Mouse (Mus musculus) kidney, embryonic 15.5 days (tissue): Measurements from ENCODE around the gene Bcl2l12. TPM values are rescaled to one million over a fixed set of nuclear protein-coding genes. Genes with fewer than 3 reads are reported as not detected.

Source experiments
- ATAC-seq: fragments of 200-750 bp; cut with Nextera tagmentation; replicated peaks from 2 replicates; pipeline ENCODE4 v1.8.0; 2017; ENCODE audit warnings: moderate TSS enrichment; ENCODE audit not compliant: low FRiP score
- H3K27ac ChIP-seq: fragments of 300-500 bp; sonication (generic); 2 replicates; pipeline ENCODE4 v1.5.1; 2015; ENCODE audit warnings: mild to moderate bottlenecking, inconsistent platforms
- H3K27me3 ChIP-seq: fragments of 300-500 bp; sonication (generic); 2 replicates; pipeline ENCODE4 v1.6.1; 2015; ENCODE audit warnings: inconsistent platforms
- H3K36me3 ChIP-seq: fragments of 300-500 bp; sonication (generic); 2 replicates; pipeline ENCODE4 v1.6.1; 2015; ENCODE audit warnings: inconsistent platforms
- H3K4me1 ChIP-seq: fragments of 300-500 bp; sonication (generic); 2 replicates; pipeline ENCODE4 v1.6.1; 2015; ENCODE audit warnings: inconsistent platforms
- H3K4me2 ChIP-seq: fragments of 300-500 bp; sonication (generic); 2 replicates; pipeline ENCODE4 v1.6.1; 2015; ENCODE audit warnings: moderate library complexity, mild to moderate bottlenecking, inconsistent platforms
- H3K4me3 ChIP-seq: fragments of 300-500 bp; sonication (generic); replicated peaks from 2 replicates; pipeline ENCODE4 v1.5.1; 2015; ENCODE audit warnings: mild to moderate bottlenecking, inconsistent platforms
- H3K9ac ChIP-seq: fragments of 300-500 bp; sonication (generic); 2 replicates; pipeline ENCODE4 v1.6.1; 2015; ENCODE audit warnings: mild to moderate bottlenecking, inconsistent platforms
- H3K9me3 ChIP-seq: fragments of 300-500 bp; sonication (generic); replicated peaks from 2 replicates; pipeline ENCODE4 v1.6.1; 2016; ENCODE audit warnings: inconsistent platforms
- WGBS: fragments of 180-500 bp; shearing (Covaris S2); methylation state at CpG from one replicate; pipeline ENCODE4 v1.1.7; 2015; ENCODE audit warnings: mixed read lengths; 5-methylcytosine and 5-hydroxymethylcytosine counted together
- microRNA-seq: library from miRNA; unstranded; fragments of <30 nt; microRNA quantifications from one replicate; pipeline ENCODE4, GENCODE M21; 2016
- polyA plus RNA-seq: library from polyadenylated mRNA; unstranded; fragments of >200 nt; fragmentation: Nextera tagmentation; extraction: Ambion mirVana; gene quantifications from 2 replicates; pipeline ENCODE4 v1.2.1, GENCODE M21; 2015

Gene Bcl2l12
- polyA plus RNA-seq, 1 experiment from 2014 or later: 66.5 TPM

- Histone ChIP-seq H3K27ac (peak overlapping the region; percentile 87), H3K4me1 (peaks cover 22% of the 10 kb centered on the region), H3K36me3 (no peaks in the 10 kb centered on the region), H3K4me3 (peak overlapping the region; percentile 54), H3K4me2 (peak overlapping the region; percentile 93), H3K9ac (peak overlapping the region; percentile 57), H3K27me3 (peaks cover 34% of the 10 kb centered on the region), H3K9me3 (no peaks in the 10 kb centered on the region)
- WGBS: 7% methylated on average over 24 of the region's 24 CpGs
- ATAC-seq: peak; percentile 91
These were observed 45.8 kb downstream of the Bcl2l12 start for GRCm38 (mm10) chr7:44952611-44953306.

- H3K27me3 ChIP-seq: peaks cover 34% of the 10 kb centered on the region
- under 1% methylated on average over 10 of the region's 10 CpGs for WGBS
- peak overlapping the region; percentile 93 for H3K4me2 ChIP-seq
- H3K4me1 ChIP-seq: peaks cover 17% of the 10 kb centered on the region
- H3K9me3 ChIP-seq: no peaks in the 10 kb centered on the region
- ATAC-seq: peak; percentile 89
- peak overlapping the region; percentile 57 for H3K9ac ChIP-seq
- H3K36me3 ChIP-seq: no peaks in the 10 kb centered on the region
- peak overlapping the region; percentile 54 for H3K4me3 ChIP-seq
- peak overlapping the region; percentile 87 for H3K27ac ChIP-seq
These were observed 46.6 kb downstream of the Bcl2l12 start for GRCm38 (mm10) chr7:44951960-44952359.

- H3K27ac ChIP-seq: no peak overlapping the region
- no peak overlapping the region for H3K4me2 ChIP-seq
- H3K4me1 ChIP-seq: peaks cover 17% of the 10 kb centered on the region
- H3K4me3 ChIP-seq: no peak overlapping the region
- H3K36me3 ChIP-seq: no peaks in the 10 kb centered on the region
- WGBS: 65% methylated on average over 6 of the region's 6 CpGs
- ATAC-seq: no peak
- H3K9ac ChIP-seq: no peak overlapping the region
- no peaks in the 10 kb centered on the region for H3K9me3 ChIP-seq
- peaks cover 34% of the 10 kb centered on the region for H3K27me3 ChIP-seq
These were observed 48.6 kb downstream of the Bcl2l12 start for GRCm38 (mm10) chr7:44949922-44950321.

- Histone ChIP-seq H3K4me2 (no peak within 1 kb of the TSS), H3K27ac (no peak within 1 kb of the TSS), H3K27me3 (no peaks in the 10 kb centered on the region), H3K9ac (no peak within 1 kb of the TSS), H3K36me3 (no peaks in the 10 kb centered on the region), H3K4me3 (no peak within 1 kb of the TSS), H3K9me3 (no peaks in the 10 kb centered on the region), H3K4me1 (no peaks in the 10 kb centered on the region)
- 88% methylated on average over 7 of the region's 7 CpGs for WGBS
- no peak for ATAC-seq
These were observed 55.6 kb downstream of the Bcl2l12 start, which contains the start of gene Tsks for GRCm38 (mm10) chr7:44942904-44943303. Tsks (plus strand) TSS chr7:44943204.

Small RNAs within 50 kb of the gene (microRNA-seq; reads per million reads assigned to microRNA genes)
- not detected for gene Mir7054

Other genes with a start within 250 kb of the Bcl2l12 start
- gene Zfp473, start 247.7 kb downstream of the Bcl2l12 start, polyA plus RNA-seq: 2.1 and 2.7 TPM in 2 replicates
- gene Nup62, start 182.6 kb downstream of the Bcl2l12 start, polyA plus RNA-seq: 93.5 and 100 TPM in 2 replicates
- 1.1 and 1.7 TPM in 2 replicates for gene Il4i1, start 182.3 kb downstream of the Bcl2l12 start, polyA plus RNA-seq
- 4.2 and 4.3 TPM in 2 replicates for gene Atf5, start 182.1 kb downstream of the Bcl2l12 start, polyA plus RNA-seq
- gene Akt1s1, start 149.7 kb downstream of the Bcl2l12 start, polyA plus RNA-seq: 108 and 118 TPM in 2 replicates
- gene Tbc1d17, start 149.6 kb downstream of the Bcl2l12 start, polyA plus RNA-seq: 76.8 and 81.0 TPM in 2 replicates
- gene Pnkp, start 141.6 kb downstream of the Bcl2l12 start, polyA plus RNA-seq: 31.1 and 33.6 TPM in 2 replicates
- gene Ptov1, start 128.9 kb downstream of the Bcl2l12 start, polyA plus RNA-seq: 411 and 437 TPM in 2 replicates
- gene Med25, start 106.0 kb downstream of the Bcl2l12 start, polyA plus RNA-seq: 103 and 126 TPM in 2 replicates
- gene Fuz, start 102.6 kb downstream of the Bcl2l12 start, polyA plus RNA-seq: 22.3 and 24.0 TPM in 2 replicates
- gene Ap2a1, start 69.2 kb downstream of the Bcl2l12 start, polyA plus RNA-seq: 74.2 and 79.1 TPM in 2 replicates
- gene Tsks, start 55.5 kb downstream of the Bcl2l12 start, polyA plus RNA-seq: 0.14 TPM in 2 replicates
- gene Cpt1c, start 23.9 kb downstream of the Bcl2l12 start, polyA plus RNA-seq: 19.2 and 25.1 TPM in 2 replicates
- 704 and 710 TPM in 2 replicates for gene Prmt1, start 12.1 kb downstream of the Bcl2l12 start, polyA plus RNA-seq
- gene Irf3, start 1.1 kb downstream of the Bcl2l12 start, polyA plus RNA-seq: 86.4 and 90.4 TPM in 2 replicates
- 35.5 and 40.1 TPM in 2 replicates for gene Scaf1, start 17.7 kb upstream of the Bcl2l12 start, polyA plus RNA-seq
- 32.6 and 43.2 TPM in 2 replicates for gene Rras, start 19.2 kb upstream of the Bcl2l12 start, polyA plus RNA-seq
- 10.3 and 11.3 TPM in 2 replicates for gene Prr12, start 54.2 kb upstream of the Bcl2l12 start, polyA plus RNA-seq
- 71.5 and 79.5 TPM in 2 replicates for gene Nosip, start 63.7 kb upstream of the Bcl2l12 start, polyA plus RNA-seq
- 33.7 and 36.2 TPM in 2 replicates for gene Prrg2, start 64.0 kb upstream of the Bcl2l12 start, polyA plus RNA-seq
- 322 and 362 TPM in 2 replicates for gene Rcn3, start 93.5 kb upstream of the Bcl2l12 start, polyA plus RNA-seq
- gene Fcgrt, start 105.1 kb upstream of the Bcl2l12 start, polyA plus RNA-seq: 78.0 and 93.5 TPM in 2 replicates
- gene Rps11, start 125.7 kb upstream of the Bcl2l12 start, polyA plus RNA-seq: 1,536 and 1,655 TPM in 2 replicates
- 1,248 and 1,360 TPM in 2 replicates for gene Rpl13a, start 130.0 kb upstream of the Bcl2l12 start, polyA plus RNA-seq
- 0.44 TPM in 1 of 2 replicates, not detected in the other for gene Gm45713, start 137.5 kb upstream of the Bcl2l12 start, polyA plus RNA-seq
- gene Flt3l, start 137.7 kb upstream of the Bcl2l12 start, polyA plus RNA-seq: 1.9 and 7.5 TPM in 2 replicates
- gene Pih1d1, start 155.6 kb upstream of the Bcl2l12 start, polyA plus RNA-seq: 107 and 108 TPM in 2 replicates
- 69.3 and 69.9 TPM in 2 replicates for gene Aldh16a1, start 155.9 kb upstream of the Bcl2l12 start, polyA plus RNA-seq
- gene Slc17a7, start 165.2 kb upstream of the Bcl2l12 start, polyA plus RNA-seq: 0.14 and 0.30 TPM in 2 replicates
- not detected in 2 replicates for gene Gfy, start 180.9 kb upstream of the Bcl2l12 start, polyA plus RNA-seq
- gene Pth2, start 182.3 kb upstream of the Bcl2l12 start, polyA plus RNA-seq: not detected in 2 replicates
- 0.78 and 1.1 TPM in 2 replicates for gene Ccdc155, start 206.2 kb upstream of the Bcl2l12 start, polyA plus RNA-seq
- gene Dkkl1, start 213.4 kb upstream of the Bcl2l12 start, polyA plus RNA-seq: 0.97 and 1.4 TPM in 2 replicates
- 196 and 207 TPM in 2 replicates for gene Tead2, start 217.0 kb upstream of the Bcl2l12 start, polyA plus RNA-seq
- gene Cd37, start 240.4 kb upstream of the Bcl2l12 start, polyA plus RNA-seq: 1.2 and 2.4 TPM in 2 replicates
- gene Slc6a16, start 242.4 kb upstream of the Bcl2l12 start, polyA plus RNA-seq: 0.10 and 0.23 TPM in 2 replicates